Mouse (Mus musculus): ENCODE measurements around the gene Cct8l1. TPM values are rescaled to one million over a fixed set of nuclear protein-coding genes. Genes with fewer than 3 reads are reported as not detected.

Cct8l1 gene
- not detected in 2 replicates for polyA plus RNA-seq (2016; fragmentation: Nextera tagmentation; extraction: Ambion mirVana)

GRCm38 (mm10) chr5:25515767-25516166 is at the start of gene Cct8l1:
TSS of gene Cct8l1 (plus strand) at chr5:25516067.
- Histone ChIP-seq H3K4me3 (no peak within 1 kb of the TSS), H3K27me3 (ENCODE audit: poor library complexity, severe bottlenecking) (no peaks in the 10 kb centered on the region), H3K4me1 (no peaks in the 10 kb centered on the region), H3K27ac (no peak within 1 kb of the TSS), H3K36me3 (replicated peaks) (no peaks in the 10 kb centered on the region), H3K9me3 (no peaks in the 10 kb centered on the region)
- 92% methylated on average over 5 of the region's 5 CpGs for WGBS
- no peak for DNase-seq (ENCODE audit: extremely low spot score, low spot score)

DNA sequence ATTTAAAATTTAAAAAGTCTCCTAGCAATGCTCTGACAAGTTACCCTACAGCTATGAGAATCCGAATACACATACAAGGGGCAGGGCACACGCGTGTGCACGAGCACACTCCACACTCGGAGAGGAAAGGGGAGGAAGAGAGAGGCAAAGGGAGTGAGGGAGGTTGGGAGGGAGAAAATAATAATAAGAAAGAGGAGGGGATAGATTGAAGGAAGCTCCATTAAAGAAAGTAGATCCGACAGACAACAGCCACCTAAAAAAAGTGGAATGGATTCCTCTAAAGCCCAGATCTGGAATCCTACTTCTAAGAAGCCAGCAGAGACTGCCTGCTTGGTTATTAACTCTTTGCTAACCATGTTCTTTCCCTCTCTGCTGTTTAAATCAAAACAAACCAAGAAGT is 43.8 kb upstream of the Cct8l1 start:
- Histone ChIP-seq H3K27me3 (ENCODE audit: poor library complexity, severe bottlenecking) (no peaks in the 10 kb centered on the region), H3K27ac (peak overlapping the region; percentile 74), H3K4me1 (peaks cover 21% of the 10 kb centered on the region), H3K4me3 (peak overlapping the region; percentile 48), H3K36me3 (replicated peaks) (no peaks in the 10 kb centered on the region), H3K9me3 (no peaks in the 10 kb centered on the region)
- no peak for DNase-seq (ENCODE audit: extremely low spot score, low spot score)
- WGBS = 4% methylated on average over 6 of the region's 6 CpGs

DNA sequence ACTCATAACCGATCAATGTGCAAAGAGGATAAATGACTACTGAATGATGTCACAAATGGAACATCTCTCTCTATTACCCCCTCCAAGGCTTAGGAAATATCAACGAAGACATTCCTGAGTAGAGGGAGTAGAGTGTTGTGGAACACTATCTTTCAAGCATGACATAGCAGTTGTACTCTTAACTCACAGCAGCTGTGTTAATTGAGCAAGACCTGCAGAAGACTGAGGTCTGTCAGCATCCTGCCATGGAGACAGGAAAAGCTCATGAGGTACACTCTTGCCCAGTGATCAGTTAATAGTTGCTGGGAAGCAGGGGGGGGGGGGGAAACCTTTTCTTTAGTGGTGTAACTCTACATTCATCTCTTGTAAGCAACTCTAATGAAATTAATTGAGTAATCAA is 40.1 kb upstream of the Cct8l1 start:
- H3K4me3 ChIP-seq = no peak overlapping the region
- 94% methylated on average over 2 of the region's 2 CpGs for WGBS
- H3K36me3 ChIP-seq (replicated peaks) = no peaks in the 10 kb centered on the region
- H3K27ac ChIP-seq = no peak overlapping the region
- DNase-seq (ENCODE audit: extremely low spot score, low spot score) = no peak
- no peaks in the 10 kb centered on the region for H3K27me3 ChIP-seq (ENCODE audit: poor library complexity, severe bottlenecking)
- H3K4me1 ChIP-seq = peaks cover 21% of the 10 kb centered on the region
- H3K9me3 ChIP-seq = no peaks in the 10 kb centered on the region

GRCm38 (mm10) chr5:25478863-25479262 is 37.0 kb upstream of the Cct8l1 start:
- no peak for DNase-seq (ENCODE audit: extremely low spot score, low spot score)
- Histone ChIP-seq H3K9me3 (no peaks in the 10 kb centered on the region), H3K4me1 (peaks cover 6% of the 10 kb centered on the region; the same call in 1 of the 2 replicates)

GRCm38 (mm10) chr5:25496652-25497051 is 19.2 kb upstream of the Cct8l1 start:
- Histone ChIP-seq H3K9me3 (no peaks in the 10 kb centered on the region), H3K4me1 (peaks cover 18% of the 10 kb centered on the region), H3K27me3 (ENCODE audit: poor library complexity, severe bottlenecking) (peaks cover 7% of the 10 kb centered on the region; the same call in 1 of the 2 replicates), H3K36me3 (replicated peaks) (0 out of 2 replicates have a peak, but pooled peaks cover 3% of the 10 kb centered on the region), H3K27ac (no peak overlapping the region), H3K4me3 (peak overlapping the region; percentile 94)
- WGBS = 53% methylated on average over 2 of the region's 2 CpGs
- DNase-seq (ENCODE audit: extremely low spot score, low spot score) = no peak

More at GRCm38 (mm10) chr5:25478863-25479262, 37.0 kb upstream of the Cct8l1 start:
- Histone ChIP-seq H3K36me3 (replicated peaks) (no peaks in the 10 kb centered on the region), H3K4me3 (no peak overlapping the region), H3K27me3 (ENCODE audit: poor library complexity, severe bottlenecking) (no peaks in the 10 kb centered on the region), H3K27ac (no peak overlapping the region)

DNA sequence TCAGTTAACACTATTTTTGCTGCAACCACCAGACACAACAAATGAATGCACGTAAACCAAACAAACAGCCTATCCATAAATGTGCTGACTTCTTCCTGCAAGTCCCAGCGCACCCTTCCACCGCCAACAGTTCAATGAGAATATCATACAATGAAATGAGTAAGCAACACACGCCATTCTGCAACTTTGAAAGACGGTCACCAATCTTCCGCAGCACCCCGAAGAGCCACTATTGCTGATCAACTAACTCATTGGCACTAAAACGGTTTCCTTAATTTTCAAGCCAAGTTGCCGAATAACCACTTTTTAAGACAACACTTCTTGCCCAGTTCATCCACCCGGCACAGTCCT is 18.5 kb upstream of the Cct8l1 start:
- H3K4me3 ChIP-seq = peak overlapping the region; percentile 94
- H3K4me1 ChIP-seq = peaks cover 18% of the 10 kb centered on the region
- peaks cover 9% of the 10 kb centered on the region; the same call in 1 of the 2 replicates for H3K27me3 ChIP-seq (ENCODE audit: poor library complexity, severe bottlenecking)
- peak; percentile 17 for DNase-seq (ENCODE audit: extremely low spot score, low spot score)
- 2% methylated on average over 10 of the region's 10 CpGs for WGBS
- H3K36me3 ChIP-seq (replicated peaks) = 0 out of 2 replicates have a peak, but pooled peaks cover 3% of the 10 kb centered on the region
- peak overlapping the region; percentile 97 for H3K27ac ChIP-seq
- no peaks in the 10 kb centered on the region for H3K9me3 ChIP-seq

DNA sequence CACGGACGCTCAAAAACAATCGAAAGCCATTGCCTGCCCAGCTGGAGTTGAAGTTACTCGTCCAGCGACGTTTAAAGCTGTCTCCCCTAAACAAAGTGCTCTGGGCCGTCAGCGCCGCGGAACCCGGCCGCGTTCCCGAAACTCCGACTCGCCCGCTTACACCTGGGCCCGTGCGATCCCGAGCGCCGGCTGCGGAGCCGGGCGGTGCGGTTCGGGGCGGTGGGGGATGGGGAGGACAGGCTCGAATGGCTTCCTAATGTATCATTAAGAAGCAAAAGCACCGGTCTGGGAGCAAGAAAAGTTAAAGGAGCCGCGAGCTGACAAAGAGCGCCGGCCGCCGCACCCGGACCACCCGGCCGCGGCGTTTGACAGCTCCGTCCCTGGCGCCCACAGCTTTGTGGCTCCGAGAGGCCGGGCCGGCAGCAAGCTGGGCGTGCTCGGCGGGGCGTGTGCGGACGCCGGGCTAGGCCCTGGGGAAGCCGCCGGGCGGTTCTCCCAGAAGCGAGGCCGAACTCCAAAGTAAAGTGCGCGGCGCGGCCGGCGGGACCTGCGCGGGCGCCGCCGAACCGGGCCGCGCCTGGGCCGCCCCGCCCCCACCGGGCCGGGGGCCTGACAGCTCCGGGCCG is 18.0 kb upstream of the Cct8l1 start:
- Histone ChIP-seq H3K36me3 (replicated peaks) (0 out of 2 replicates have a peak, but pooled peaks cover 3% of the 10 kb centered on the region), H3K9me3 (no peaks in the 10 kb centered on the region), H3K27me3 (ENCODE audit: poor library complexity, severe bottlenecking) (peaks cover 9% of the 10 kb centered on the region; the same call in 1 of the 2 replicates), H3K27ac (peak overlapping the region; percentile 97), H3K4me1 (peaks cover 18% of the 10 kb centered on the region), H3K4me3 (peak overlapping the region; percentile 94)
- under 1% methylated on average over 74 of the region's 78 CpGs for WGBS
- DNase-seq (ENCODE audit: extremely low spot score, low spot score) = peak; percentile 58

GRCm38 (mm10) chr5:25498346-25498820 is 17.5 kb upstream of the Cct8l1 start, which contains the start of gene Kmt2c:
TSS of gene Kmt2c (minus strand) at chr5:25498783.
- H3K4me3 ChIP-seq = peak within 1 kb of the TSS; percentile 94
- peak within 1 kb of the TSS; percentile 97 for H3K27ac ChIP-seq
- no peaks in the 10 kb centered on the region for H3K36me3 ChIP-seq (replicated peaks)
- peaks cover 9% of the 10 kb centered on the region; the same call in 1 of the 2 replicates for H3K27me3 ChIP-seq (ENCODE audit: poor library complexity, severe bottlenecking)
- H3K4me1 ChIP-seq = peaks cover 18% of the 10 kb centered on the region
- DNase-seq (ENCODE audit: extremely low spot score, low spot score) = peak; percentile 78
- no peaks in the 10 kb centered on the region for H3K9me3 ChIP-seq
- 5% methylated on average over 54 of the region's 54 CpGs for WGBS

- no peak for DNase-seq (ENCODE audit: extremely low spot score, low spot score)
- Histone ChIP-seq H3K27me3 (ENCODE audit: poor library complexity, severe bottlenecking) (peaks cover 9% of the 10 kb centered on the region; the same call in 1 of the 2 replicates), H3K4me1 (peaks cover 18% of the 10 kb centered on the region), H3K27ac (peak overlapping the region; percentile 97), H3K36me3 (replicated peaks) (no peaks in the 10 kb centered on the region), H3K4me3 (peak overlapping the region; percentile 94), H3K9me3 (no peaks in the 10 kb centered on the region)
- 2% methylated on average over 53 of the region's 87 CpGs for WGBS
These were observed 16.9 kb upstream of the Cct8l1 start for GRCm38 (mm10) chr5:25498821-25499422.

DNA sequence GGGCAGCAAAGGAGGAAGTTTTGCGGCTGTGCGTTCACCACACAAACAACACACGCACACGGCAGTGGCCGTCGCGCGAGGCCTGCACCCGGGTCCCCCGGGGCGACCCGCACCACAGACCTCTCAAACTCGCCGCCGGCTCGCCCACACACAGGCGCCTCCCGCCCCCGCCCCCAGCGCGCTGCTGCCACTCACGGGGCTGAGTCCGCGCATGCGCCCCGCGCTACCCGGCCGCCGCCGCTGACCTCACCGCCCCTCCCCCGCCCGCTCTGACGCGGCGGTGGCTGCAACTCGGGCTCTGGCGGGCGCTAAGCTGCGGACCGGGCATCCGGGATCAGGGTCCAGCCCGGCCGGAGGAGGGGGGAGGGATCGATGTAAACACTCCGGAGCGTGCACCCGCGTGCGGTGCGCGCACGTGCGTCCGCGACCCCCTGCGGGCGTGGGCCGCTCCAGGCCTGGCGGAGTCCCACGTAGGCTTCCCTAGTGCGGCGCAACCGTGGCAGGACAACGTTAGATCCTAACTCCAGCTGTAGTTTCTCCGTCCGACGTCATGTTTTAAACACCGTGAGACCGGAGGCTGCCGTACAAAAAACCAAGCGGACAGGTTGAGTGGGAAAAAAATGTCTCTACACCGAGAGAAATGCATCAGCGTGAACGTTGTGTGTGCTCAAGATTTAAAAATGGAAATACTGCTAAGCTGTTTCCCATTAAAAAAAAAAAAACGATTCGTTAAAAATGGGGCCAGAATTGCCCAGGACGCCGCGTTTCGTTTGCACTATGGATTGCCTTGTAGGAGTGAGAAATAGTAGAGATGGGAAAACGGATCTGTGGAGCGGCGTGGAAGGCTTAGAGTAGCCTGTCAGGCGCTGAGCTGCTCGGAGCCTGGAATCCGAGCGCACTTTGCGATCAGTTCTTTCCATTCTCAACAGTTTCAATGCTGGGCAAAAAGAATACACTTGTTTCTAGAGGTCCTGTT is 16.2 kb upstream of the Cct8l1 start:
- H3K27me3 ChIP-seq (ENCODE audit: poor library complexity, severe bottlenecking) = peaks cover 9% of the 10 kb centered on the region; the same call in 1 of the 2 replicates
- H3K4me1 ChIP-seq = peaks cover 18% of the 10 kb centered on the region
- WGBS = under 1% methylated on average over 86 of the region's 90 CpGs
- no peaks in the 10 kb centered on the region for H3K36me3 ChIP-seq (replicated peaks)
- peak; percentile 94 for DNase-seq (ENCODE audit: extremely low spot score, low spot score)
- peak overlapping the region; percentile 97 for H3K27ac ChIP-seq
- H3K4me3 ChIP-seq = peak overlapping the region; percentile 94
- H3K9me3 ChIP-seq = no peaks in the 10 kb centered on the region

GRCm38 (mm10) chr5:25500686-25501085 is 15.2 kb upstream of the Cct8l1 start:
- Histone ChIP-seq H3K4me1 (peaks cover 18% of the 10 kb centered on the region), H3K9me3 (no peaks in the 10 kb centered on the region), H3K4me3 (0 out of 2 replicates have a peak overlapping the region, but pooled peaks have one; percentile 94), H3K27me3 (ENCODE audit: poor library complexity, severe bottlenecking) (peaks cover 9% of the 10 kb centered on the region; the same call in 1 of the 2 replicates), H3K36me3 (replicated peaks) (no peaks in the 10 kb centered on the region), H3K27ac (no peak overlapping the region)
- WGBS = 69% methylated on average over 7 of the region's 7 CpGs
- no peak for DNase-seq (ENCODE audit: extremely low spot score, low spot score)

DNA sequence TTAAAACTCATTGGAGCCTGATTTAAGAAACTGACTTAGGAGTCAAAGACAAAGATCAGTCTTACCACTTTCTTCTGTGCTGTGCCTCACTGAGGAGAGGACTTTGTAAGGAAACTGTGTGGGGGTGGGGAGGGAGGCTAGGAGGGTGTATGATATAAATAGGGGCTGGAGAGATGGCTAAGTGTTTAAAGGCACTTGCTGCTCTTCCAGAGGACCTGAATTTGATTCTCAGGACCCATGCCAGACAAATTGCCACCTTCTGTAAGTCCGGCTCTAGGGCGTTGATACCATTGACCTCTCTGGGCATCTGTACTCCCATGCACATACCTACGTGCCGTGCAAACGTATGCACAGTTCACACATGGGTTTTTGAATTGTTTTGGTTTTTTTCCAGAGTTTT is 9.8 kb upstream of the Cct8l1 start:
- no peaks in the 10 kb centered on the region for H3K4me1 ChIP-seq
- no peak for DNase-seq (ENCODE audit: extremely low spot score, low spot score)
- WGBS = 77% methylated on average over 5 of the region's 5 CpGs
- no peaks in the 10 kb centered on the region for H3K36me3 ChIP-seq (replicated peaks)
- no peak overlapping the region for H3K4me3 ChIP-seq
- H3K27ac ChIP-seq = no peak overlapping the region
- peaks cover 7% of the 10 kb centered on the region; the same call in 1 of the 2 replicates for H3K27me3 ChIP-seq (ENCODE audit: poor library complexity, severe bottlenecking)
- H3K9me3 ChIP-seq = no peaks in the 10 kb centered on the region

All from forebrain, embryonic 10.5 days (tissue).